Mouse (Mus musculus): ENCODE results near the gene Lsg1. TPM values are rescaled to one million over a fixed set of nuclear protein-coding genes. Genes with fewer than 3 reads are reported as not detected.

The Lsg1 gene
- polyA plus RNA-seq, 1 experiment from 2014 or later = 46.0 TPM

Other genes starting within 250 kb of the Lsg1 start
- gene Atp13a3, start 181.6 kb downstream of the Lsg1 start, polyA plus RNA-seq (2015; fragmentation: Nextera tagmentation; extraction: Ambion mirVana) = 8.1 and 8.6 TPM in 2 replicates
- 88.4 and 96.0 TPM in 2 replicates for gene Tmem44, start 36.8 kb downstream of the Lsg1 start, polyA plus RNA-seq (2015; fragmentation: Nextera tagmentation; extraction: Ambion mirVana)
- 15.9 and 17.4 TPM in 2 replicates for gene Fam43a, start 12.1 kb upstream of the Lsg1 start, polyA plus RNA-seq (2015; fragmentation: Nextera tagmentation; extraction: Ambion mirVana)